Mouse (Mus musculus): Measurements from ENCODE around the gene Gm20388. TPM values are rescaled to one million over a fixed set of nuclear protein-coding genes. Genes with fewer than 3 reads are reported as not detected.

Gene Gm20388
- polyA plus RNA-seq, 1 experiment = 0.36 TPM

DNA sequence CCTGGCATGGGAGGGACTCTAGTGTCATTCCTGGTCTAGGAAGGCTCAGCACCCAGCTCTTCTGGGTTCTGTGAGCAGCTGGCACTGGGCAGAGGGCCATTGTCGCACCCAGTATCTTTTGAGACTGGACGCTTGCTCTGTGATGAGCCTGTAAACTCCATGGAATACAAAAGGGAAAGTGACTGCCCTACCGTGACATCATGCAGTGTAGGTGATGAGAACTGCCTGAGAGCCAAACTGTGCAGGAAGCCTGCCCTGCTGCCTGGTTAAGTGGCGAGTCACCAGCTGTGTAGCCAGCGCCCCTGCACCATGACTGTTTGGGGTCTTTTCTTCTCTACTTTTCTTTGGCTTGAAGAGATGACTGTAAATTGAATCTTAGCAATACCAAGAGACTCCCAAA, 2191.2 kb downstream of the Gm20388 start:
- TF ChIP-seq GATA1 (IDR thresholded peaks at IDR 0.05; ENCODE audit: low read length) (no peak), TAL1 (IDR thresholded peaks at IDR 0.05; ENCODE audit: low read length) (no peak)
- H3K36me3 ChIP-seq (ENCODE audit: control insufficient read depth) = no peaks in the 10 kb centered on the region
- no peaks in the 10 kb centered on the region for H3K27me3 ChIP-seq (ENCODE audit: control insufficient read depth)
- no peaks in the 10 kb centered on the region for H3K9me3 ChIP-seq (ENCODE audit: control insufficient read depth, low read length)
- no peak overlapping the region for H3K4me3 ChIP-seq (replicated peaks)
- no peaks in the 10 kb centered on the region for H3K4me1 ChIP-seq (ENCODE audit: control insufficient read depth)

DNA sequence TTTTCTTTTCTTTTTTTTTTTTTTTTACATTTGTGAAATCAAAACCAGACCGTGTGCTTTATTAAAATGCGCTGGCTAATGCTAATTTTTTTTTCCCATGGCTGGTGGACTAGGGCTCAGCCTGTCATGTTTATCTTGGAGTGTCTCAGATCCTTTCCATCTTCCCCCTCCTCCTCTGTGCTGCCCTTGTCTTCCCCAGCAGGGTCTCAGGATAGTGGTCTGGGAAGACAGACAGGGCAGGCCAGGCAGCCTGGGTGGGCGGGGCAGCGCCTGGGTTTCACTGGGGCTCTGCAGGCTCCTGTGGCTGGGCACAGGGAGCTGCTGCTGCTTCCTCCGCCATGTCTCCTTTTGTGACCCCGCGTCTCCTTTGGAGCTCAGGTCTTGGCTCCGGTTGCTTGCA, 2191.6 kb downstream of the Gm20388 start:
- H3K4me3 ChIP-seq (replicated peaks) = no peak overlapping the region
- H3K36me3 ChIP-seq (ENCODE audit: control insufficient read depth) = no peaks in the 10 kb centered on the region
- no peaks in the 10 kb centered on the region for H3K9me3 ChIP-seq (ENCODE audit: control insufficient read depth, low read length)
- no peak for TF ChIP-seq TAL1 (IDR thresholded peaks at IDR 0.05; ENCODE audit: low read length)
- TF ChIP-seq GATA1 (IDR thresholded peaks at IDR 0.05; ENCODE audit: low read length) = no peak
- no peaks in the 10 kb centered on the region for H3K27me3 ChIP-seq (ENCODE audit: control insufficient read depth)
- H3K4me1 ChIP-seq (ENCODE audit: control insufficient read depth) = no peaks in the 10 kb centered on the region

DNA sequence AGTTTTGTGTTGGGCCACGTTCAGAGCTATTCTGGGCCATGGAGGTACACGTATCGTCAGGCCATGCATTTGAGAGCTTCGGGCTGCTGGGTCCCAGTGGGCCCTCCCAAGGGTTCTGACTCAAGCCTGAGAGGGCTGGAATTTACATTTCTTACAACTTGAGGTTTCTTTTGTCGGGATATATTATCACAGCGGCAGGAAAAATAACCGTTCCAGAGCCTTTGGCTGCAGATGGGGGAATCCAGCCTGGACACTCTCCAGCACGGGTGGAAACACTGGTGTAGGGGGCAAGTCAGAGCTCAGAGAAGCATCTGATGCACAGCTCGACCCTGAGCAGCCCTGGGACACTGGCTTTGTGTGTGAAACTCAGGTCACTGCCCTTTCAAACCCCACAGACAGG, 2192.6 kb downstream of the Gm20388 start:
- H3K4me1 ChIP-seq (ENCODE audit: control insufficient read depth) = no peaks in the 10 kb centered on the region
- TF ChIP-seq TAL1 (IDR thresholded peaks at IDR 0.05; ENCODE audit: low read length) = no peak
- TF ChIP-seq GATA1 (IDR thresholded peaks at IDR 0.05; ENCODE audit: low read length) = no peak
- no peaks in the 10 kb centered on the region for H3K9me3 ChIP-seq (ENCODE audit: control insufficient read depth, low read length)
- no peak overlapping the region for H3K4me3 ChIP-seq (replicated peaks)
- no peaks in the 10 kb centered on the region for H3K27me3 ChIP-seq (ENCODE audit: control insufficient read depth)
- no peaks in the 10 kb centered on the region for H3K36me3 ChIP-seq (ENCODE audit: control insufficient read depth)

DNA sequence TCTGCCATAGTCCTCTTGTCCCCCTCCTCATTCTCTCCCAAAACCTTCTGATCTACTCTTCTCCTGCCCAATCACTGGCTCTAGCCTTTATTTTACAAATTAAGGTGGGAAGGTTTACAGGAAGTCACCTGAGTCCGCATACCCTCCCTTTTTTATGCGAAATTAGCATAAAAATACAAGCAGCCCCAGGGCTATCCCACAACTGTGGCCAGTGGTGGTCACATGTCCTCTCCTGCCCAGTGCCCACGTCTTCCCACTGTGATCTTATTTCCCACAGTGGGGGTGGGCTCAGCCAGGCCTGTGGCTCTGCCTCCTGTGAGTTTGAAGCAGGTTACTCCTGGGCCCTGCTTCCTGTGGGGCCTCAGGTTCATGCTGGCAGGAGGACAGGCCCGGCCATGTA, 2194.0 kb downstream of the Gm20388 start:
- no peaks in the 10 kb centered on the region for H3K27me3 ChIP-seq (ENCODE audit: control insufficient read depth)
- H3K4me1 ChIP-seq (ENCODE audit: control insufficient read depth) = no peaks in the 10 kb centered on the region

DNA sequence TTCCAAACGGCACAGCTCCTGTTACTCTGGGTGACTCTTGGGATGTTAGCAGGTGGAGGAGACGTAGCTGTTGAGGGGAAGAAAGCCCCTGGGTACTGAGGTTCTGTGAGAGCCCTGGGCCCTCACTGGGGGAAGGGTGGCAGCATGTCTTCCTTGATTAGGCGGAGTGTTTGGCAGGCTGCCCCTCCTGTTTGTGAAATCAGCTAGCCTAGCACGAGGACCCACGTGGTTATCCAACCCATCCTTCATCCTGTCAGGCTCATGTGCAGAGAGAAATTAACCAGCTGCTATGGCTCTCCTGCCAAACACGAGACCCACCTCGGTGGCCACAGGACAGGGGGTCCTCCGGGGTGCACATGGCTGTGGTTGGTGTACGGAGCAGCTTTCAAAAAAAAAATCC, 2195.6 kb downstream of the Gm20388 start:
- TF ChIP-seq GATA1 (IDR thresholded peaks at IDR 0.05; ENCODE audit: low read length) (no peak), TAL1 (IDR thresholded peaks at IDR 0.05; ENCODE audit: low read length) (no peak)
- H3K9me3 ChIP-seq (ENCODE audit: control insufficient read depth, low read length) = no peaks in the 10 kb centered on the region
- H3K4me3 ChIP-seq (replicated peaks) = no peak overlapping the region
- H3K36me3 ChIP-seq (ENCODE audit: control insufficient read depth) = no peaks in the 10 kb centered on the region
- no peaks in the 10 kb centered on the region for H3K27me3 ChIP-seq (ENCODE audit: control insufficient read depth)
- no peaks in the 10 kb centered on the region for H3K4me1 ChIP-seq (ENCODE audit: control insufficient read depth)

More for the DNA sequence above, 2194.0 kb downstream of the Gm20388 start:
- Histone ChIP-seq H3K36me3 (ENCODE audit: control insufficient read depth) (no peaks in the 10 kb centered on the region), H3K9me3 (ENCODE audit: control insufficient read depth, low read length) (no peaks in the 10 kb centered on the region), H3K4me3 (replicated peaks) (no peak overlapping the region)
- TF ChIP-seq GATA1 (IDR thresholded peaks at IDR 0.05; ENCODE audit: low read length) (no peak), TAL1 (IDR thresholded peaks at IDR 0.05; ENCODE audit: low read length) (no peak)

DNA sequence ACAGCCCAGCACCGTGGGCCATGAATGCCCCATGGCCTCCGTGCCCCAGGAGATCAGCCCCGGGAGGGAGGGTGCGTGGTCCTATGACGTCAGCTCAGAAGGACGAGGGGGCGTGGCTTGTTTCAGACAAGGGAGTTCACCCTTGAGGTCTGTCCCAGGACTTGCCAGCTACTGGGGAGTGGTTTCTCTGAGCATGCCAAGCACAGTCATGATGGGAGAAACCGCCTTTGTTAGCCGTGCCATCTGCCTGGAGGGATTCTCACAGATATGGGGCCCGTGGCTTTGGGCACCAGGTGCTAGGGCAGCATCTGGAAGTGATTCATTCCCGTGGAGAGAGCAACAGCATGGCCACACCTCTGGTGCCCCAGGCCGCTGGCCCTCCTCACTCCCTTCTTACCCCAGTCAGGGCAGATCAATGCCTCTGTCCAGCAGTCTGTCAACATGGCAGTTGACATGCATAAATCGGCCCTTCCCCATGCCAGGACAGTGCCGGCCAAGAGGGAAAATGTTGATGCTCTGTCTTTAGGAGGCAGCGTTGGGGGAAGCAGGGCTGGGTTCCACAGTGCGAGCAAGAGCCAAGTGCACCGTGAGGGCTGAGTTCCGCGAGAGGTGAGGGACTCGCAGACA, 2199.7 kb downstream of the Gm20388 start:
- TF ChIP-seq TAL1 (IDR thresholded peaks at IDR 0.05; ENCODE audit: low read length) (no peak), GATA1 (IDR thresholded peaks at IDR 0.05; ENCODE audit: low read length) (no peak)
- no peak overlapping the region for H3K4me3 ChIP-seq (replicated peaks)
- no peaks in the 10 kb centered on the region for H3K36me3 ChIP-seq (ENCODE audit: control insufficient read depth)
- peaks cover 4% of the 10 kb centered on the region for H3K27me3 ChIP-seq (ENCODE audit: control insufficient read depth)
- no peaks in the 10 kb centered on the region for H3K4me1 ChIP-seq (ENCODE audit: control insufficient read depth)
- H3K9me3 ChIP-seq (ENCODE audit: control insufficient read depth, low read length) = no peaks in the 10 kb centered on the region

DNA sequence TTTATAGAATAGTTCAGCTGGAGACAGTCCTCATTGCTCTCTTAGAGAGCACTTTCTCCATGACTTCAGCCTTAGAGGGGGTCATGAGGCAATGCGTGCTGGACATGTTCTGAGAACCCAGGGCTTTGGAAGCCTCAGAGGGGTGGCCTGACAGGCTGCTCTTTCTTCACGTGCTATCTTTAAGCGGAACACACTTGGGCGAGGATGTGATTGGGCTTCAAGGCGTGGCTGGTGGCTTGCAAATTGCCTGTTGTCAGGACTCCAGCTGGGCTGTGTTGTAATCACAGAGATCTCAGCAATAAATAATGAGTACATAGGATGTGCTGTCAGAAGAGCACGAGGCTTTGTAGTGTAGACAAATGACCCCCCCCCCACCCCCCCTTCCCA, 2200.2 kb downstream of the Gm20388 start:
- Histone ChIP-seq H3K4me1 (ENCODE audit: control insufficient read depth) (no peaks in the 10 kb centered on the region), H3K4me3 (replicated peaks) (no peak overlapping the region), H3K36me3 (ENCODE audit: control insufficient read depth) (no peaks in the 10 kb centered on the region), H3K9me3 (ENCODE audit: control insufficient read depth, low read length) (no peaks in the 10 kb centered on the region), H3K27me3 (ENCODE audit: control insufficient read depth) (peaks cover 4% of the 10 kb centered on the region)
- TF ChIP-seq GATA1 (IDR thresholded peaks at IDR 0.05; ENCODE audit: low read length) = no peak
- no peak for TF ChIP-seq TAL1 (IDR thresholded peaks at IDR 0.05; ENCODE audit: low read length)

DNA sequence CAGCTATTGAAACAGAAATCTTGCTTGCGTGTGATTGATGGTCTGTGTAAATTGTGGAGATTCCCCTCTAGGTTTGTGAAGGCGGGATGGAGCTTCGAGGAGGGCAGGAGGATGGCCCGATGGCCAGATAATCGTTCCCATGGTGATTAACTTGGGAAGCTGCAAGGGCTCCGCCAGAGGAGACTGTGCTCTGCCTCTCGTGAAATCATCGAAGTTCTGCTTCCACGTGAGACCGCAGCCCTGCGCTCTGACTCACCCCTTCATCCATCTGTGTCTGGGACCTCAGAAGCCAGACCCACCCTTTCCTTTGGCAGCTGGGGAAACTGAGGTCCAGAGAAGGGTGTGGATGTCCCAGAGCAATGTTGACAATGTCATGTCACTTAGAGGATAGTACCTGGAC, 2201.1 kb downstream of the Gm20388 start:
- Histone ChIP-seq H3K27me3 (ENCODE audit: control insufficient read depth) (peaks cover 4% of the 10 kb centered on the region), H3K36me3 (ENCODE audit: control insufficient read depth) (no peaks in the 10 kb centered on the region), H3K4me1 (ENCODE audit: control insufficient read depth) (no peaks in the 10 kb centered on the region), H3K9me3 (ENCODE audit: control insufficient read depth, low read length) (no peaks in the 10 kb centered on the region), H3K4me3 (replicated peaks) (no peak overlapping the region)
- TF ChIP-seq TAL1 (IDR thresholded peaks at IDR 0.05; ENCODE audit: low read length) = no peak
- no peak for TF ChIP-seq GATA1 (IDR thresholded peaks at IDR 0.05; ENCODE audit: low read length)

DNA sequence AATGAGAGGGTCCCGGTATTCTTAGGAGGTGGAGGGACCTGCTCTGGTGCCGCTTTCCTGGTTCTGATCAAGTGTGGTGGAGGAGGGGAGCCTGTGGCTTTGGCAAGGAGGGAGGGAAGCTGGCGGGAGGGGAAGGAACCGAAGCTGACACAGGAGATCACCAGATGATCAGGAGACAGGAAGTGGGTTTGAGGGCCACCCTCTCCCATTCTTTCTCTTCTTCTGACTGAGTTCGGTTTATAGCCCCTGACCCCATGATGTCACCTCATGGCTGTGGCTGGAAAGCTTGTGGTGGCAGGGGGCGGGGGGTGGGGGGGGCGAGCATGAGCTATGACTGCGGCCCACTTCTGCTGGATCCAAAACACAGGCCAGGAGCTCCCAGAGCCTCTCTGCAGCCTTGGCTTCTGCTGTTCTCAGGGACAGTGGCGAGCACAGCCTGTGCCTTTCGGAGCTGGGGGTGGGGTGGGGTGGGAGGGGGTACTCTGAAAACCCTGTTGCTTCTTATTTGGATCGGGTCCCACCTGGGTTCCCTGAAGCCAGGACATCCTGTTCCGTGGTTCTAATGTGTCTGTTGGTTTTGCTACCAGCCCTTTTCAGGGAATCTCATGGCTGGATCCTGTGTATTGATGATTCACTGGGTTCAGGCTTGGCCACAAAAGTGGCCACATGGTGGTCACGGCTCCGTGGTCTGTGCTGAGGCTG, 2201.8 kb downstream of the Gm20388 start:
- no peaks in the 10 kb centered on the region for H3K4me1 ChIP-seq (ENCODE audit: control insufficient read depth)
- H3K9me3 ChIP-seq (ENCODE audit: control insufficient read depth, low read length) = no peaks in the 10 kb centered on the region
- no peaks in the 10 kb centered on the region for H3K36me3 ChIP-seq (ENCODE audit: control insufficient read depth)
- H3K27me3 ChIP-seq (ENCODE audit: control insufficient read depth) = peaks cover 4% of the 10 kb centered on the region
- no peak for TF ChIP-seq GATA1 (IDR thresholded peaks at IDR 0.05; ENCODE audit: low read length)
- no peak for TF ChIP-seq TAL1 (IDR thresholded peaks at IDR 0.05; ENCODE audit: low read length)
- no peak overlapping the region for H3K4me3 ChIP-seq (replicated peaks)

Data from erythroblast, embryonic 14.5 days (primary cell).